Mouse (Mus musculus) cerebellum, adult 11-12 months (tissue): ENCODE measurements around the gene Hnrnpk.
"Not testable (repeated sequence)": the region's sequence is repeated elsewhere in the genome, so short reads cannot be mapped to it uniquely, and the experiment has no call there.

Experiments used
- DNase-seq: peaks from one replicate; pipeline ENCODE4 v3.0.0; 2022

Gene Hnrnpk

GRCm38 (mm10) chr13:58387948-58388347 lies 15.2 kb downstream of the Hnrnpk start:
- DNase-seq, result peak; percentile 23

- DNase-seq, result no peak
These were observed 17.6 kb downstream of the Hnrnpk start for GRCm38 (mm10) chr13:58385547-58385920.

- DNase-seq, result peak; percentile 52
These were observed 18.2 kb downstream of the Hnrnpk start, which contains the start of gene 2210016F16Rik for GRCm38 (mm10) chr13:58384779-58385546. TSS of gene 2210016F16Rik (minus strand) at chr13:58385225.

GRCm38 (mm10) chr13:58384371-58384770 lies 18.8 kb downstream of the Hnrnpk start:
- no peak for DNase-seq

- no peak for DNase-seq
These were observed 30.0 kb downstream of the Hnrnpk start for GRCm38 (mm10) chr13:58373153-58373470.

GRCm38 (mm10) chr13:58372278-58373152 lies 30.6 kb downstream of the Hnrnpk start:
- no peak for DNase-seq

- no peak for DNase-seq
These were observed 34.3 kb downstream of the Hnrnpk start for GRCm38 (mm10) chr13:58368835-58369234.

- DNase-seq, result no peak
These were observed 35.5 kb downstream of the Hnrnpk start for GRCm38 (mm10) chr13:58367641-58368040.

GRCm38 (mm10) chr13:58366373-58366772 lies 36.8 kb downstream of the Hnrnpk start:
- no peak for DNase-seq

- DNase-seq, result not testable (repeated sequence)
These were observed 38.0 kb downstream of the Hnrnpk start for GRCm38 (mm10) chr13:58365179-58365578.

- no peak for DNase-seq
These were observed 38.6 kb downstream of the Hnrnpk start for GRCm38 (mm10) chr13:58364353-58365175.

- no peak for DNase-seq
These were observed 43.9 kb downstream of the Hnrnpk start for GRCm38 (mm10) chr13:58359304-58359653.

- peak; percentile 70 for DNase-seq
These were observed 44.4 kb downstream of the Hnrnpk start, which contains the start of gene Kif27 for GRCm38 (mm10) chr13:58358629-58359303. TSS of gene Kif27 (minus strand) at chr13:58359122.

- no peak for DNase-seq
These were observed 50.1 kb downstream of the Hnrnpk start for GRCm38 (mm10) chr13:58352996-58353395.

- no peak for DNase-seq
These were observed 52.5 kb downstream of the Hnrnpk start for GRCm38 (mm10) chr13:58350606-58351005.

- DNase-seq, result no peak
These were observed 58.6 kb downstream of the Hnrnpk start for GRCm38 (mm10) chr13:58344505-58344904.
